In genomic region chr16:32672250-32672649, GRCm38 (mm10) we compare ENCODE assay signal across 12 mouse cellular contexts. TPM values are rescaled to one million over a fixed set of nuclear protein-coding genes. Genes with fewer than 3 reads are reported as not detected.
DNase-seq lines count a peak whose midpoint lies in the region; ATAC-seq and TF ChIP-seq lines count a peak whose summit lies in the region.
"Had no signal": no experiment of that assay in that cellular context is flagged by ENCODE, and none has a peak within 500 bp of the region (broad histone marks: within the 10 kb centered on the region; RNA-seq: fewer than 3 reads in every experiment).

No protein-coding gene starts in this region.

- DNase-seq in heart, adult 9 months (ENCODE audit: low spot score in 2 of 2), result no peak
- DNase-seq in lung, postnatal 0 days (ENCODE audit: low spot score), result no peak
- DNase-seq in lung, postnatal 36 days, result no peak
- no peak for DNase-seq in cerebellum, adult 9-10 months
- DNase-seq: cerebellum, adult 11 months; right cerebral cortex, postnatal 25 days; thymus, postnatal 25 days had no signal

- no peak overlapping the region for H3K9ac ChIP-seq in heart, embryonic 12.5 days
- no peak overlapping the region for H3K9ac ChIP-seq in lung, postnatal 0 days (replicated peaks; ENCODE audit: low read depth)
- no peak overlapping the region for H3K9ac ChIP-seq in midbrain, embryonic 13.5 days (replicated peaks)
- H3K9ac ChIP-seq: stomach, embryonic 15.5 days had no signal

- H3K4me1 ChIP-seq in heart, embryonic 12.5 days (replicated peaks), result peaks cover 63% of the 10 kb centered on the region
- H3K4me1 ChIP-seq in lung, postnatal 0 days (ENCODE audit: insufficient read depth, low read depth, low read length), result 0 out of 2 replicates have a peak, but pooled peaks cover 5% of the 10 kb centered on the region
- peaks cover 25% of the 10 kb centered on the region for H3K4me1 ChIP-seq in brown adipose tissue, adult 24 weeks (ENCODE audit: control insufficient read depth, insufficient read depth, insufficient read length, low read length)
- peaks cover 40% of the 10 kb centered on the region for H3K4me1 ChIP-seq in small intestine, adult 2 months (ENCODE audit: control insufficient read depth, insufficient read depth, insufficient read length, low read length)
- peaks cover 8% of the 10 kb centered on the region; the same call in 1 of the 2 replicates for H3K4me1 ChIP-seq in midbrain, embryonic 13.5 days (replicated peaks)

- no peak for TF ChIP-seq CTCF in lung, postnatal 0 days (IDR thresholded peaks at IDR 0.05)
- no peak for TF ChIP-seq CTCF in small intestine, adult 2 months (IDR thresholded peaks at IDR 0.05; ENCODE audit: extremely low read depth, insufficient read length, insufficient replicate concordance, low read depth, low read length)

- no peak overlapping the region for H3K4me3 ChIP-seq in heart, embryonic 12.5 days
- H3K4me3 ChIP-seq in lung, postnatal 0 days (ENCODE audit: low read depth, low read length), result no peak overlapping the region
- H3K4me3 ChIP-seq in brown adipose tissue, adult 24 weeks (ENCODE audit: insufficient read depth, low read depth, low read length), result no peak overlapping the region
- H3K4me3 ChIP-seq in small intestine, adult 2 months (ENCODE audit: low read depth, low read length), result no peak overlapping the region
- no peak overlapping the region for H3K4me3 ChIP-seq in midbrain, embryonic 13.5 days (replicated peaks)
- H3K4me3 ChIP-seq: stomach, embryonic 15.5 days had no signal

- no peak for TF ChIP-seq POLR2A in small intestine, adult 2 months (IDR thresholded peaks at IDR 0.05; ENCODE audit: low read depth, low read length)

- no peak for ATAC-seq in heart, embryonic 12.5 days (ENCODE audit: insufficient number of reproducible peaks, low FRiP score)
- no peak for ATAC-seq in lung, postnatal 0 days
- ATAC-seq in midbrain, embryonic 13.5 days, result no peak

- WGBS in heart, embryonic 12.5 days, result 83% methylated on average over 7 of the region's 7 CpGs
- 81% methylated on average over 6 of the region's 7 CpGs for WGBS in lung, postnatal 0 days
- WGBS in small intestine, adult 2 months, result 60% methylated on average over 7 of the region's 7 CpGs
- WGBS in midbrain, embryonic 13.5 days, result 91% methylated on average over 7 of the region's 7 CpGs

- peaks cover 64% of the 10 kb centered on the region for H3K36me3 ChIP-seq in heart, embryonic 12.5 days
- peaks cover 18% of the 10 kb centered on the region; the same call in 1 of the 2 replicates for H3K36me3 ChIP-seq in lung, postnatal 0 days (ENCODE audit: insufficient read depth, low read length)
- H3K36me3 ChIP-seq in small intestine, adult 2 months (ENCODE audit: control insufficient read depth, insufficient read depth, low read length), result peaks cover 15% of the 10 kb centered on the region
- peaks cover 79% of the 10 kb centered on the region for H3K36me3 ChIP-seq in midbrain, embryonic 13.5 days

- no peaks in the 10 kb centered on the region for H3K9me3 ChIP-seq in heart, embryonic 12.5 days (replicated peaks)
- no peaks in the 10 kb centered on the region for H3K9me3 ChIP-seq in lung, postnatal 0 days (ENCODE audit: low read length)
- H3K9me3 ChIP-seq in midbrain, embryonic 13.5 days, result no peaks in the 10 kb centered on the region
- H3K9me3 ChIP-seq: stomach, embryonic 15.5 days had no signal

- 0 out of 2 replicates have a peak overlapping the region, but pooled peaks have one; percentile 1 for H3K4me2 ChIP-seq in heart, embryonic 12.5 days
- H3K4me2 ChIP-seq in lung, postnatal 0 days (replicated peaks; ENCODE audit: low read depth, low read length), result no peak overlapping the region
- no peak overlapping the region for H3K4me2 ChIP-seq in midbrain, embryonic 13.5 days (replicated peaks)
- H3K4me2 ChIP-seq: stomach, embryonic 15.5 days had no signal

- TF ChIP-seq EP300 in lung, postnatal 0 days (IDR thresholded peaks at IDR 0.05), result no peak

- H3K27ac ChIP-seq in heart, embryonic 12.5 days (ENCODE audit: poor library complexity, severe bottlenecking), result no peak overlapping the region
- H3K27ac ChIP-seq in lung, postnatal 0 days (ENCODE audit: low read length), result peak overlapping the region; percentile 15; the same call in 1 of the 2 replicates
- peak overlapping the region; percentile 7; the same call in 1 of the 2 replicates for H3K27ac ChIP-seq in brown adipose tissue, adult 24 weeks (replicated peaks; ENCODE audit: low read depth, low read length)
- H3K27ac ChIP-seq in small intestine, adult 2 months (ENCODE audit: insufficient read depth, low read depth, low read length), result peak overlapping the region; percentile 88
- no peak overlapping the region for H3K27ac ChIP-seq in midbrain, embryonic 13.5 days
- H3K27ac ChIP-seq: stomach, embryonic 15.5 days had no signal

- H3K27me3 ChIP-seq in heart, embryonic 12.5 days (replicated peaks), result peaks cover 10% of the 10 kb centered on the region; the same call in 1 of the 2 replicates
- H3K27me3 ChIP-seq in lung, postnatal 0 days (replicated peaks; ENCODE audit: insufficient read depth, low read length), result no peaks in the 10 kb centered on the region
- H3K27me3 ChIP-seq in small intestine, adult 2 months (ENCODE audit: control insufficient read depth, insufficient read depth, low read length), result no peaks in the 10 kb centered on the region
- H3K27me3 ChIP-seq in midbrain, embryonic 13.5 days, result no peaks in the 10 kb centered on the region
- H3K27me3 ChIP-seq: stomach, embryonic 15.5 days had no signal

RNA-seq across cellular contexts. Expression of gene Tnk2, which starts 28.6 kb away (rescaled TPM):
- 6.7 and 8.4 TPM in 2 replicates for polyA plus RNA-seq in heart, embryonic 12.5 days (2016; fragmentation: Nextera tagmentation; extraction: Ambion mirVana)
- 19.8 and 22.4 TPM in 2 replicates for polyA plus RNA-seq in lung, postnatal 0 days (2015; fragmentation: Nextera tagmentation; extraction: Ambion mirVana)
- 18.7 and 24.1 TPM in 2 replicates for polyA plus RNA-seq in brown adipose tissue, adult 24 weeks (2012; ENCODE audit: insufficient read depth, insufficient read length, missing spikeins)
- 57.5 and 97.6 TPM in 2 replicates for polyA plus RNA-seq in small intestine, adult 2 months (2012; rRNA removed)
- 15.6 and 17.7 TPM in 2 replicates for polyA plus RNA-seq in midbrain, embryonic 13.5 days (2015; fragmentation: Nextera tagmentation; extraction: Ambion mirVana)

Comparison
In these comparisons a context has a peak if more than half of its experiments do, and no peak if none do; other contexts are left out.
1. H3K27ac ChIP-seq: peak in lung, postnatal 0 days (single experiment), brown adipose tissue, adult 24 weeks (single experiment) and small intestine, adult 2 months (single experiment); none in heart, embryonic 12.5 days (single experiment) and midbrain, embryonic 13.5 days (single experiment).